Mouse (Mus musculus): ENCODE results near the gene Endod1.

GRCm38 (mm10) chr9:14376149-14376548, 5.2 kb downstream of the Endod1 start:
- TF ChIP-seq CTCF (IDR thresholded peaks at IDR 0.05; ENCODE audit: borderline replicate concordance, control insufficient read depth, extremely low read depth, insufficient read depth, low read length, poor library complexity) = no peak
- TF ChIP-seq POLR2A (IDR thresholded peaks at IDR 0.05; ENCODE audit: control insufficient read depth, extremely low read depth, insufficient read depth, low read length, poor library complexity) = no peak
